Mouse (Mus musculus): ENCODE data around the gene Il31. TPM values are rescaled to one million over a fixed set of nuclear protein-coding genes. Genes with fewer than 3 reads are reported as not detected.

The Il31 gene
- polyA plus RNA-seq (2012; rRNA removed; ENCODE audit: low replicate concordance): not detected in 2 replicates

DNA sequence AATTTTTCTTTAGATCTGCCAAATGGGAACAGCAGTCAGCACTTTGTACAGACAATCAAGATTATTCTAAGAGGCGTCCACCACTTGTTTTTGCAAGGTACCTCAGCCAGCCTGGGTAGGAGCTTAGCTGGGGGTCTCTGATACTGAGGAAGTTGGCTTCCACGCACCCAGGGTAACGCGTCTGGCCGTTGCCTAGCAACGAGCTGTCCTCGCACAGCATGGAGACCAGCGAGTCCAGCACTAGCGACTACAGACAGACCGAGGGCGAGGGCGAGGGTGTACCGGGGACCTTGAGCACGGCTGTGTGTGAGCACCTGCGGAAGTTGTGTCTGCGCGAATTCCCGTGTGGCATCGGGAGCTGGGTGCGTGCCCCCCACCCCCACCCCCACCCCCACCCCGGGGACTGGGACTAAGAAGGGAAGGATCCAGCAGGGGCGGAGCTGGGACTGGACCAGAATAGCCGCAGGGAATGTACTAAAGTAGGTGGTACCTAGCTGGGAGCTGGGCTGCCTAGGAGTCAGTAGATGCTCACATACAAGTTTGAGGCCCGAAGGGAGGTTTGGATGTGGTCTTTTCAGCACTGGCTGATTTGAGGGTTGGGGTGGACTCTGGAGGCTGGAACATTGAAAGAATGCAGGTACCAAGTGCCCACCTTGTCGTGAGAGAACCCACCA, at the start of gene Il31, which contains the start of gene Lrrc43:
TSS of gene Il31 (minus strand) at position 378 of the 674 bp plus-strand sequence.
TSS of gene Lrrc43 (plus strand) at position 194 of the 674 bp plus-strand sequence.

DNA sequence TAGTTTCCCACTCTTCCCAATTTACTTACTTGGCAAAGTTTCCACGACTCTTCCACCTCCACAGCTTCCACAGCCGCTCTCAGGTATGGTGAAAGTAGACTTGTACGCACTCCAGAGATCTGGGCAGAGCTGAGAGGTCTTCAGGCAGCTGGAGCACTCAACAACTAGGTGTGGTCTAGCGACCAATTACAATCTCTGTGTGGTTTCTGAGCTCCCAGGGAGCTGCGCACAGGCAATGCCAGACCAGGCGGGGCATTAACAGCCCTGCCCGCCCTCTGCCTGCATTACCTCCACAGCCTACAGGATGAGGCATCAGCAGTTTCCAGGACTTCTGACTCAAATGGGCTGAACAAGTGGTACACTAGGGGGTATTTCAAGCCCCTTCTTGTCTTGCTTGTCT, 36.0 kb upstream of the Il31 start, which contains the start of gene Gm49027:
TSS of gene Gm49027 (minus strand) at position 208 of the 400 bp plus-strand sequence.

DNA sequence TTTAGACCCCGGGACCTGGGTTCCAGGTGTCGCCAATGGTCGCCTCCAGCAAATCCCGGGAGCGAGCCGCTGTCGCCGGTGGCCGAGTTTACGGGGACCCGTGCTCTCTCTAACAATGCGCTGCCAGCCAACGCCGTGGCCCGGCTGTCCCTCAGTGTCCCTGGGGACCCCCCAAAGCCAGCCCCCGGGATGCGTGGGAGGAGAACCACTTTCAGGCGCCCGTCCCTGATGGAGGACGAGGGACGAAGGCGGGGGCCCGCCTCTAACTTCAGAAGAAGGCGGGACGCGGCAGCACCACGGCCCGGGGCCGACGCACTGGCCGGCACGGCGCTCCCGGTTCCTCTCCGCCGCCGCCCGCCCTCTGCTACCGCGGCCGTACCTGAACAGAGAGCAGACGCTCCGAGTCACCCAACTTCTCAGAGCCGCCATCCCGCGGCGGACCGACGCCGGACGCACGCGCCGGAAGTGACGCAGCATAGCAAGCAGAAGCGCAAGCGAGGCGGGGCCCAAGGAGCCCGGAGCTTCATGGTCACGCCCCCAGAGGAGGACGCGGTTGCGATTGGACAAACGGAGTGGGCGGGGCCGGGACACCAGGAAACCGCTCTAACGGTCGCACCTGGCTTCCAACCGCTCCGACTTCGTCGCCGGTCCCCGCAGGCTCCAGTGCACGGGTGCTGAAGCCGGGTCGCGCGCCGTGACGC, 34.6 kb upstream of the Il31 start, which contains the start of gene Diablo:
TSS of gene Diablo (minus strand) at position 485 of the 701 bp plus-strand sequence.

DNA sequence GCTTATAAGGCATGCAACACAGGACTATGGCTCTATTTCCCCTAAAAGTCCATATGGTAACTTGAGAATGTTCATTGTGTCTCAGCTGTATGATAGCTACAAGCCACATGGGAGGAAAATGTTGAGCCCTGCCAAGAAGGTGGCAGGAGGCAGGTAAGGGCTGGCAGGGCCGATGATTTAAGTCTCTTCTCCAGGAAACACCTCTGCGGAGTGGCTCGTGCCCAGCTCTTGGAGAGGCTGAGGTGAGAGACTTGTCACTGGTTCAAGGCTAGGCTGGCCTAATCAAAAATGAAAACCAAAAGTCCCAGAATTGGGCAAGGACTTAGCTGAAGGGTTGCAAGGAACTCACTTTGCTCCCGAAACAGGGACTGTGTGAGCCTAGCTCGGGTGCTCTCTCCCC, 20.9 kb upstream of the Il31 start, which contains the start of gene B3gnt4:
TSS of gene B3gnt4 (plus strand) at position 301 of the 400 bp plus-strand sequence.

Other genes starting within 250 kb of the Il31 start
- 5.3 and 8.8 TPM in 2 replicates for gene Wdr66, start 237.4 kb downstream of the Il31 start, polyA plus RNA-seq (2012; rRNA removed; ENCODE audit: low replicate concordance)
- gene Bcl7a, start 145.7 kb downstream of the Il31 start, polyA plus RNA-seq (2012; rRNA removed; ENCODE audit: low replicate concordance): 5.0 and 12.0 TPM in 2 replicates
- gene Mlxip, start 94.7 kb downstream of the Il31 start, polyA plus RNA-seq (2012; rRNA removed; ENCODE audit: low replicate concordance): 38.0 and 62.7 TPM in 2 replicates
- gene Lrrc43, start 184 bp downstream of the Il31 start, polyA plus RNA-seq (2012; rRNA removed; ENCODE audit: low replicate concordance): not detected in 2 replicates
- gene B3gnt4, start 21.0 kb upstream of the Il31 start, polyA plus RNA-seq (2012; rRNA removed; ENCODE audit: low replicate concordance): 0.51 and 1.2 TPM in 2 replicates
- 75.7 and 79.9 TPM in 2 replicates for gene Diablo, start 34.7 kb upstream of the Il31 start, polyA plus RNA-seq (2012; rRNA removed; ENCODE audit: low replicate concordance)
- 0.92 and 3.2 TPM in 2 replicates for gene Gm49027, start 36.0 kb upstream of the Il31 start, polyA plus RNA-seq (2012; rRNA removed; ENCODE audit: low replicate concordance)
- 24.7 and 24.9 TPM in 2 replicates for gene Vps33a, start 83.5 kb upstream of the Il31 start, polyA plus RNA-seq (2012; rRNA removed; ENCODE audit: low replicate concordance)
- 28.4 and 29.9 TPM in 2 replicates for gene Clip1, start 195.1 kb upstream of the Il31 start, polyA plus RNA-seq (2012; rRNA removed; ENCODE audit: low replicate concordance)
- gene Zcchc8, start 231.6 kb upstream of the Il31 start, polyA plus RNA-seq (2012; rRNA removed; ENCODE audit: low replicate concordance): 18.3 and 30.2 TPM in 2 replicates

All from subcutaneous adipose tissue, adult 2 months (tissue).